Mouse (Mus musculus): Measurements from ENCODE around the gene Prrg2. TPM values are rescaled to one million over a fixed set of nuclear protein-coding genes. Genes with fewer than 3 reads are reported as not detected.

Prrg2 gene
- total and polyA plus RNA-seq, 2 experiments = 26.1 to 74.1 TPM

DNA sequence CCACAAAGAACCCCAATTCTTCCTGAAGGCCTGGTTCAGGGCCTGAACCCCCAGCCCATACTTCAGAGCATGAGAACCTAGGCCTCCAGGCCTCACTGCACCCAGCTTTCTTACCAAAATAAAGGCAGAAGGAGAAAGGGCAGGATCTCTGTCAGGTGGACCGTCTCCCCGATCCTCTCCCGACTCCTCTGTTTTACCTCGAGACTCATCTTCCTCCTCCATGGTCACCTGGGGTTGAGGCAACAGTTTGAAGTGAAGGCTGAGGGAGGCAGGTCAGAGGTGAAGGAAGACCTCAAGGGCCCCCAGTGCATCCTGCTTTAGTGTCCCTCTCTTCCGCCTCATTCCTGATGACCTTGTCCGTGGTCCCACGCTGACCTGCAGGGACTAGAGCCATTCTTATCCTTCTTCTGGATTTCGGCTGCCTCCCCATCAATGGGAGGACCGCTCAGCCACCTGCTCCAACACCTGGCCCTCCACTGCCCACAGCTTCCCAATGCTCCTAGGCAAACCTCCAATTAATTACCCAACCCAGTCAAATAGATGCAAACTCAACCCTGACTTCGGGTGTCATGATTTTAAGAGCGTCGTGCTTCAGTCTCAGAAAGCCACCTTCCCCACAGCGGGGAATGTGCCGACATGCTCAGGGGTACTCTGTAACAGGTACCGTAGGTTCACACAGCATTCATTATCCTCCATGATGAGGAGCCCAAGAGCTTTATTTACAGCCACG, 48.9 kb downstream of the Prrg2 start:
- DNase-seq (ENCODE audit: extremely low read depth, low read depth, low spot score) = no peak
- TF ChIP-seq POLR2A (IDR thresholded peaks at IDR 0.05; ENCODE audit: extremely low read depth, insufficient read depth, low read length) (no peak), CTCF (IDR thresholded peaks at IDR 0.05; ENCODE audit: low read depth, low read length) (no peak)
- 0 out of 2 replicates have a peak, but pooled peaks cover 5% of the 10 kb centered on the region for H3K4me1 ChIP-seq (ENCODE audit: control insufficient read depth, insufficient read depth, low read length)
- no peak overlapping the region for H3K4me3 ChIP-seq (ENCODE audit: insufficient read depth, low read depth, low read length)
- no peak overlapping the region for H3K9ac ChIP-seq (ENCODE audit: low read depth, low read length)
- 80% methylated on average over 16 of the region's 16 CpGs for WGBS
- peaks cover 18% of the 10 kb centered on the region; the same call in 1 of the 2 replicates for H3K79me2 ChIP-seq (ENCODE audit: control insufficient read depth, insufficient read depth, low read length)
- no peak overlapping the region for H3K27ac ChIP-seq (replicated peaks; ENCODE audit: insufficient read depth, low read depth, low read length)
- no peaks in the 10 kb centered on the region for H3K27me3 ChIP-seq (ENCODE audit: control insufficient read depth, insufficient read depth, low read length)
- peaks cover 15% of the 10 kb centered on the region for H3K36me3 ChIP-seq (ENCODE audit: control insufficient read depth, insufficient read depth, low read length)

GRCm38 (mm10) chr7:45012824-45013223, 49.7 kb downstream of the Prrg2 start:
- no peak overlapping the region for H3K27ac ChIP-seq (replicated peaks; ENCODE audit: insufficient read depth, low read depth, low read length)

DNA sequence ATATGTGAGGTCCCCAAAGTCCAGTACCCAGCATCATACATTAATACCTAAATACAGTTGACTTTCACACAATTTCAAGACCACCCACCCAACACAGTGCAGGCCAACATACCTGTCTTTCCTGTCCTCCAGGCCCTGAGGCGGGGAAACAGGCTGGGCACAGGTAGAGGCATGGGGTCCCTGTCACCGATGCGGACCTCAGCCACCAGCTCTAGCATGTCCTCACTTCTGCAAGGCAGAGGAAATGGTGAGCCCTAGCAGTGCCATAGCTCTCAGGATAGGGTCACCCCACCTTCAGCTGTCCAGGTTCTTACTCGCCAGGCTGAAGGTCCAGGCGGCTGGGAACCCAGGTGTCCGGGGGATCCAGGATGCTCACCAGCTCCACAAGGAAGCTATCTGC, 50.5 kb downstream of the Prrg2 start:
- H3K27ac ChIP-seq (replicated peaks; ENCODE audit: insufficient read depth, low read depth, low read length) = no peak overlapping the region
- H3K79me2 ChIP-seq (ENCODE audit: control insufficient read depth, insufficient read depth, low read length) = peaks cover 18% of the 10 kb centered on the region
- H3K4me1 ChIP-seq (ENCODE audit: control insufficient read depth, insufficient read depth, low read length) = 0 out of 2 replicates have a peak, but pooled peaks cover 2% of the 10 kb centered on the region
- no peak overlapping the region for H3K4me3 ChIP-seq (ENCODE audit: insufficient read depth, low read depth, low read length)
- no peak overlapping the region for H3K9ac ChIP-seq (ENCODE audit: low read depth, low read length)
- H3K27me3 ChIP-seq (ENCODE audit: control insufficient read depth, insufficient read depth, low read length) = no peaks in the 10 kb centered on the region
- TF ChIP-seq CTCF (IDR thresholded peaks at IDR 0.05; ENCODE audit: low read depth, low read length) = no peak
- no peak for TF ChIP-seq POLR2A (IDR thresholded peaks at IDR 0.05; ENCODE audit: extremely low read depth, insufficient read depth, low read length)
- peaks cover 17% of the 10 kb centered on the region for H3K36me3 ChIP-seq (ENCODE audit: control insufficient read depth, insufficient read depth, low read length)
- 98% methylated on average over 6 of the region's 6 CpGs for WGBS
- no peak for DNase-seq (ENCODE audit: extremely low read depth, low read depth, low spot score)

More at GRCm38 (mm10) chr7:45012824-45013223, 49.7 kb downstream of the Prrg2 start:
- H3K9ac ChIP-seq (ENCODE audit: low read depth, low read length) = no peak overlapping the region
- DNase-seq (ENCODE audit: extremely low read depth, low read depth, low spot score) = peak; percentile 71
- peaks cover 17% of the 10 kb centered on the region for H3K36me3 ChIP-seq (ENCODE audit: control insufficient read depth, insufficient read depth, low read length)
- no peak for TF ChIP-seq CTCF (IDR thresholded peaks at IDR 0.05; ENCODE audit: low read depth, low read length)
- no peak for TF ChIP-seq POLR2A (IDR thresholded peaks at IDR 0.05; ENCODE audit: extremely low read depth, insufficient read depth, low read length)
- 69% methylated on average over 4 of the region's 4 CpGs for WGBS
- no peaks in the 10 kb centered on the region for H3K27me3 ChIP-seq (ENCODE audit: control insufficient read depth, insufficient read depth, low read length)
- no peak overlapping the region for H3K4me3 ChIP-seq (ENCODE audit: insufficient read depth, low read depth, low read length)
- H3K79me2 ChIP-seq (ENCODE audit: control insufficient read depth, insufficient read depth, low read length) = peaks cover 18% of the 10 kb centered on the region
- H3K4me1 ChIP-seq (ENCODE audit: control insufficient read depth, insufficient read depth, low read length) = 0 out of 2 replicates have a peak, but pooled peaks cover 2% of the 10 kb centered on the region

GRCm38 (mm10) chr7:45008411-45008810, 54.1 kb downstream of the Prrg2 start:
- TF ChIP-seq CTCF (IDR thresholded peaks at IDR 0.05; ENCODE audit: low read depth, low read length) = no peak
- no peak for TF ChIP-seq POLR2A (IDR thresholded peaks at IDR 0.05; ENCODE audit: extremely low read depth, insufficient read depth, low read length)
- Histone ChIP-seq H3K27ac (replicated peaks; ENCODE audit: insufficient read depth, low read depth, low read length) (no peak overlapping the region), H3K4me3 (ENCODE audit: insufficient read depth, low read depth, low read length) (no peak overlapping the region), H3K27me3 (ENCODE audit: control insufficient read depth, insufficient read depth, low read length) (no peaks in the 10 kb centered on the region), H3K79me2 (ENCODE audit: control insufficient read depth, insufficient read depth, low read length) (peaks cover 9% of the 10 kb centered on the region), H3K4me1 (ENCODE audit: control insufficient read depth, insufficient read depth, low read length) (0 out of 2 replicates have a peak, but pooled peaks cover 2% of the 10 kb centered on the region), H3K36me3 (ENCODE audit: control insufficient read depth, insufficient read depth, low read length) (peaks cover 17% of the 10 kb centered on the region), H3K9ac (ENCODE audit: low read depth, low read length) (no peak overlapping the region)
- WGBS = 96% methylated on average over 19 of the region's 19 CpGs
- DNase-seq (ENCODE audit: extremely low read depth, low read depth, low spot score) = no peak

GRCm38 (mm10) chr7:45007846-45008245, 54.6 kb downstream of the Prrg2 start:
- Histone ChIP-seq H3K4me3 (ENCODE audit: insufficient read depth, low read depth, low read length) (no peak overlapping the region), H3K27me3 (ENCODE audit: control insufficient read depth, insufficient read depth, low read length) (no peaks in the 10 kb centered on the region), H3K79me2 (ENCODE audit: control insufficient read depth, insufficient read depth, low read length) (peaks cover 9% of the 10 kb centered on the region), H3K36me3 (ENCODE audit: control insufficient read depth, insufficient read depth, low read length) (peaks cover 19% of the 10 kb centered on the region), H3K9ac (ENCODE audit: low read depth, low read length) (no peak overlapping the region), H3K4me1 (ENCODE audit: control insufficient read depth, insufficient read depth, low read length) (no peaks in the 10 kb centered on the region), H3K27ac (replicated peaks; ENCODE audit: insufficient read depth, low read depth, low read length) (no peak overlapping the region)
- no peak for DNase-seq (ENCODE audit: extremely low read depth, low read depth, low spot score)
- no peak for TF ChIP-seq POLR2A (IDR thresholded peaks at IDR 0.05; ENCODE audit: extremely low read depth, insufficient read depth, low read length)
- WGBS = 96% methylated on average over 30 of the region's 30 CpGs

GRCm38 (mm10) chr7:45007141-45007540, 55.3 kb downstream of the Prrg2 start:
- Histone ChIP-seq H3K9ac (ENCODE audit: low read depth, low read length) (no peak overlapping the region), H3K79me2 (ENCODE audit: control insufficient read depth, insufficient read depth, low read length) (peaks cover 6% of the 10 kb centered on the region; the same call in 1 of the 2 replicates)
- no peak for TF ChIP-seq CTCF (IDR thresholded peaks at IDR 0.05; ENCODE audit: low read depth, low read length)
- no peak for TF ChIP-seq POLR2A (IDR thresholded peaks at IDR 0.05; ENCODE audit: extremely low read depth, insufficient read depth, low read length)

More at GRCm38 (mm10) chr7:45007141-45007540, 55.3 kb downstream of the Prrg2 start:
- DNase-seq (ENCODE audit: extremely low read depth, low read depth, low spot score) = no peak
- 97% methylated on average over 29 of the region's 29 CpGs for WGBS
- no peaks in the 10 kb centered on the region for H3K27me3 ChIP-seq (ENCODE audit: control insufficient read depth, insufficient read depth, low read length)
- H3K4me1 ChIP-seq (ENCODE audit: control insufficient read depth, insufficient read depth, low read length) = no peaks in the 10 kb centered on the region
- no peak overlapping the region for H3K4me3 ChIP-seq (ENCODE audit: insufficient read depth, low read depth, low read length)
- H3K36me3 ChIP-seq (ENCODE audit: control insufficient read depth, insufficient read depth, low read length) = peaks cover 15% of the 10 kb centered on the region
- H3K27ac ChIP-seq (replicated peaks; ENCODE audit: insufficient read depth, low read depth, low read length) = no peak overlapping the region

All from liver, adult 2 months (tissue).